Mouse (Mus musculus): Measurements from ENCODE around the gene Carm1.

DNA sequence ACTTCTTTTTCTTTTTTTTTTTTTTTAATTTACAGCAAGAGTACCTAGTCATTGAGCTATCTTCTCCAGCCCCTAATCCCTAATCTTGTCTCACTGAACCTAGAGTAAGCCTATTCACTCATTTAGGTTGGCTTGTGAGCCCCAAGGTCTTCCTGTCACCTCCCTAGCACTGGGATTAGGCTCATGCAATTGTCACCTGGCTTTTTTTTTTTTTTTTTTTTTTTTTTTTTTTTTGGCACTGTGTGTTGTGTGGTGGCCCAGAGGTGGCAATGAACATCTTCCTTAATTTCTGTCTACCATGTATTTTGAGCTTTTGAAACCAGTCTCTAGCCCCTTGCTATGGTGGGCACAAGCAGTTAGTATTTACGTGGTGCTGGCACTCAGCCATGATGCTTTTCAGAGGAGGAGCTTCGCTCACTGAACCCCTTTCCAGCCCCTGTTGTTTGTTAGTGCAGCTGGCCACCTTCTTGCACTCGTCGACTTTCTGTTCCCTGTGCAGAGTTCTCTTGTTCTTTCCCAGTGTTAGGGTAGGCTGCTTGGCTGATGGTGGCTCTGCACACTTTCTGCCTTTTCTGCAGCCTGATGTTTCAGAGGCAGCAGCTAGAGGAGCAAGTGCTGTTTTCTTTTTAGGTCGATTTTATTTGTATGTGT is 80.6 kb downstream of the Carm1 start:
- TF ChIP-seq POLR2A (IDR thresholded peaks at IDR 0.05; ENCODE audit: low read depth, low read length), result no peak
- no peak for TF ChIP-seq CTCF (IDR thresholded peaks at IDR 0.05; ENCODE audit: borderline replicate concordance, insufficient read depth, low read length)

All from embryonic fibroblast, embryonic 13.5 days (primary cell).